Mouse (Mus musculus) erythroblast, embryonic 14.5 days (primary cell): ENCODE measurements around the gene Foxf1.

ENCODE experiments used
- GATA1 ChIP-seq: IDR thresholded peaks from 2 replicates; pipeline ENCODE4 v1.6.1; 2012; ENCODE audit warnings: low read length, inconsistent platforms, mixed read lengths
- TAL1 ChIP-seq: IDR thresholded peaks from 3 replicates; pipeline ENCODE4 v1.6.1; 2012; ENCODE audit warnings: low read length, inconsistent platforms, mixed read lengths

DNA sequence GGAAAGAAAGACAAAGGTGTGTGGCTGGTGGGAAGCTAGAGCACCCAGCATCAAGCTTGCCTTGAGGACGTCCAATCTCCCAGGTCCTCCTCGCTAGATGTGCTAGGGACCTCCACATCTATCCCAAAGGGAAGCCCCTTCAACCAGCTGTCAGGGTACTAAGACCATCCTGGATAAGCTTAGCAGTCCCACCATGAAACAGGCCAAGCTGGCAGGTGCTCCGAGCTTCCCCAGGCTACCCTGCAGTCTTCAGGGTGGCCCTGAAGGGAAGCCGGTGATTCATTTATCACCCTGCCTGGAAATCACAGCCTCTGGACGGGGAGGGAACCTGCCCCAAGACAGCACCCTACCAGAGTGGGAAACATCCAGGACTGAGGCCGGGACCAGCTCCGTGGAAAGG is 7.6 kb upstream of the Foxf1 start:
- TF ChIP-seq GATA1 (no peak), TAL1 (no peak)
